Mouse (Mus musculus) stomach, embryonic 16.5 days (tissue): ENCODE measurements around the gene Rassf8. TPM values are rescaled to one million over a fixed set of nuclear protein-coding genes. Genes with fewer than 3 reads are reported as not detected.

Experiments
- ATAC-seq: fragments of 200-750 bp; cut with Nextera tagmentation; 2 replicates; pipeline ENCODE4 v1.8.0; 2017; ENCODE audit warnings: moderate number of reproducible peaks, moderate TSS enrichment; ENCODE audit not compliant: insufficient read depth, low FRiP score
- H3K27ac ChIP-seq: fragments of 300-500 bp; sonication (generic); 2 replicates; pipeline ENCODE4 v1.5.1; 2014; ENCODE audit warnings: low read length
- H3K27me3 ChIP-seq: fragments of 300-500 bp; sonication (generic); 2 replicates; pipeline ENCODE4 v1.6.1; 2014; ENCODE audit warnings: low read length, control low read depth, mixed read lengths; ENCODE audit not compliant: control insufficient read depth, insufficient read depth
- H3K36me3 ChIP-seq: fragments of 300-500 bp; sonication (generic); 2 replicates; pipeline ENCODE4 v1.6.1; 2014; ENCODE audit warnings: low read length; ENCODE audit not compliant: control insufficient read depth, insufficient read depth
- H3K4me1 ChIP-seq: fragments of 300-500 bp; sonication (generic); 2 replicates; pipeline ENCODE4 v1.6.1; 2014; ENCODE audit warnings: low read length, control low read depth, mixed read lengths; ENCODE audit not compliant: control insufficient read depth, insufficient read depth
- H3K4me2 ChIP-seq: fragments of 300-500 bp; sonication (generic); 2 replicates; pipeline ENCODE4 v1.6.1; 2014; ENCODE audit warnings: low read depth, low read length, mixed read lengths
- H3K4me3 ChIP-seq: fragments of 300-500 bp; sonication (generic); replicated peaks from 2 replicates; pipeline ENCODE4 v1.5.1; 2014; ENCODE audit warnings: mild to moderate bottlenecking, low read length
- H3K9ac ChIP-seq: fragments of 300-500 bp; sonication (generic); 2 replicates; pipeline ENCODE4 v1.6.1; 2014; ENCODE audit warnings: low read length
- H3K9me3 ChIP-seq: fragments of 300-500 bp; sonication (generic); replicated peaks from 2 replicates; pipeline ENCODE4 v1.6.1; 2016; ENCODE audit warnings: low read length, control low read depth; ENCODE audit not compliant: control insufficient read depth
- WGBS: fragments of 180-500 bp; shearing (Covaris S2); extraction: QIAGEN DNeasy Blood & Tissue Kit; methylation state at CpG from one replicate; pipeline ENCODE4 v1.1.7; 2014; 5-methylcytosine and 5-hydroxymethylcytosine counted together
- polyA plus RNA-seq: library from polyadenylated mRNA; unstranded; fragments of >200 nt; fragmentation: Nextera tagmentation; extraction: Ambion mirVana; gene quantifications from 2 replicates; pipeline ENCODE4 v1.2.1, GENCODE M21; 2015

Rassf8 gene
- polyA plus RNA-seq, 1 experiment from 2014 or later = 5.7 TPM

GRCm38 (mm10) chr6:145722596-145722995, 24.0 kb upstream of the Rassf8 start:
- Histone ChIP-seq H3K4me3 (no peak overlapping the region), H3K9me3 (no peaks in the 10 kb centered on the region), H3K27ac (no peak overlapping the region), H3K4me2 (no peak overlapping the region), H3K4me1 (no peaks in the 10 kb centered on the region), H3K9ac (no peak overlapping the region), H3K36me3 (no peaks in the 10 kb centered on the region), H3K27me3 (no peaks in the 10 kb centered on the region)
- 59% methylated on average over 7 of the region's 7 CpGs for WGBS
- no peak for ATAC-seq

- no peaks in the 10 kb centered on the region for H3K9me3 ChIP-seq
- no peak overlapping the region for H3K9ac ChIP-seq
- no peak overlapping the region for H3K4me2 ChIP-seq
- H3K27ac ChIP-seq = no peak overlapping the region
- H3K27me3 ChIP-seq = no peaks in the 10 kb centered on the region
- H3K36me3 ChIP-seq = no peaks in the 10 kb centered on the region
- H3K4me3 ChIP-seq = no peak overlapping the region
- no peak for ATAC-seq
- no peaks in the 10 kb centered on the region for H3K4me1 ChIP-seq
- 77% methylated on average over 13 of the region's 13 CpGs for WGBS
These were observed 23.3 kb upstream of the Rassf8 start for GRCm38 (mm10) chr6:145723131-145723863.

- Histone ChIP-seq H3K27ac (no peak overlapping the region), H3K4me2 (no peak overlapping the region), H3K4me3 (no peak overlapping the region), H3K9ac (no peak overlapping the region), H3K36me3 (no peaks in the 10 kb centered on the region), H3K4me1 (no peaks in the 10 kb centered on the region), H3K27me3 (no peaks in the 10 kb centered on the region), H3K9me3 (no peaks in the 10 kb centered on the region)
- no peak for ATAC-seq
- WGBS = 68% methylated on average over 10 of the region's 10 CpGs
These were observed 20.7 kb upstream of the Rassf8 start for GRCm38 (mm10) chr6:145725849-145726248.

- Histone ChIP-seq H3K27ac (no peak overlapping the region), H3K4me3 (no peak overlapping the region)
- 46% methylated on average over 5 of the region's 5 CpGs for WGBS
These were observed 19.6 kb upstream of the Rassf8 start for GRCm38 (mm10) chr6:145726986-145727385.

GRCm38 (mm10) chr6:145732868-145733267, 13.7 kb upstream of the Rassf8 start:
- Histone ChIP-seq H3K27ac (no peak overlapping the region), H3K4me3 (no peak overlapping the region), H3K27me3 (no peaks in the 10 kb centered on the region), H3K9ac (no peak overlapping the region), H3K4me2 (no peak overlapping the region), H3K36me3 (no peaks in the 10 kb centered on the region), H3K4me1 (peaks cover 3% of the 10 kb centered on the region), H3K9me3 (no peaks in the 10 kb centered on the region)
- ATAC-seq = no peak
- 73% methylated on average over 5 of the region's 5 CpGs for WGBS

More at GRCm38 (mm10) chr6:145726986-145727385, 19.6 kb upstream of the Rassf8 start:
- no peaks in the 10 kb centered on the region for H3K27me3 ChIP-seq
- ATAC-seq = no peak
- no peaks in the 10 kb centered on the region for H3K36me3 ChIP-seq
- no peak overlapping the region for H3K9ac ChIP-seq
- H3K9me3 ChIP-seq = no peaks in the 10 kb centered on the region
- no peak overlapping the region for H3K4me2 ChIP-seq
- no peaks in the 10 kb centered on the region for H3K4me1 ChIP-seq

- Histone ChIP-seq H3K9me3 (no peaks in the 10 kb centered on the region), H3K27me3 (no peaks in the 10 kb centered on the region), H3K36me3 (no peaks in the 10 kb centered on the region), H3K27ac (no peak overlapping the region), H3K4me1 (peaks cover 3% of the 10 kb centered on the region), H3K4me2 (no peak overlapping the region), H3K4me3 (no peak overlapping the region), H3K9ac (no peak overlapping the region)
- ATAC-seq = no peak
- 67% methylated on average over 4 of the region's 4 CpGs for WGBS
These were observed 13.3 kb upstream of the Rassf8 start for GRCm38 (mm10) chr6:145733276-145733675.

GRCm38 (mm10) chr6:145733911-145734310, 12.6 kb upstream of the Rassf8 start:
- H3K9me3 ChIP-seq = no peaks in the 10 kb centered on the region
- no peak overlapping the region for H3K9ac ChIP-seq
- no peak overlapping the region for H3K27ac ChIP-seq
- no peaks in the 10 kb centered on the region for H3K36me3 ChIP-seq
- H3K4me1 ChIP-seq = peaks cover 3% of the 10 kb centered on the region
- H3K27me3 ChIP-seq = no peaks in the 10 kb centered on the region
- WGBS = 65% methylated on average over 5 of the region's 5 CpGs
- H3K4me3 ChIP-seq = no peak overlapping the region
- no peak overlapping the region for H3K4me2 ChIP-seq
- no peak for ATAC-seq

GRCm38 (mm10) chr6:145736099-145736498, 10.4 kb upstream of the Rassf8 start:
- peaks cover 3% of the 10 kb centered on the region for H3K4me1 ChIP-seq
- no peaks in the 10 kb centered on the region for H3K27me3 ChIP-seq
- H3K36me3 ChIP-seq = no peaks in the 10 kb centered on the region
- WGBS = 51% methylated on average over 2 of the region's 2 CpGs
- H3K9me3 ChIP-seq = no peaks in the 10 kb centered on the region
- H3K4me2 ChIP-seq = no peak overlapping the region
- H3K27ac ChIP-seq = no peak overlapping the region
- H3K9ac ChIP-seq = no peak overlapping the region
- no peak overlapping the region for H3K4me3 ChIP-seq
- ATAC-seq = no peak

GRCm38 (mm10) chr6:145739231-145739630, 7.3 kb upstream of the Rassf8 start:
- H3K4me2 ChIP-seq = no peak overlapping the region
- 69% methylated on average over 6 of the region's 6 CpGs for WGBS
- H3K27ac ChIP-seq = no peak overlapping the region
- H3K27me3 ChIP-seq = no peaks in the 10 kb centered on the region
- H3K9ac ChIP-seq = no peak overlapping the region
- no peak for ATAC-seq
- H3K36me3 ChIP-seq = no peaks in the 10 kb centered on the region
- no peaks in the 10 kb centered on the region for H3K9me3 ChIP-seq
- no peak overlapping the region for H3K4me3 ChIP-seq
- no peaks in the 10 kb centered on the region for H3K4me1 ChIP-seq
